Mouse (Mus musculus) forebrain, embryonic 14.5 days (tissue): Measurements from ENCODE around the gene Ppfia4. TPM values are rescaled to one million over a fixed set of nuclear protein-coding genes. Genes with fewer than 3 reads are reported as not detected.
"Not testable (repeated sequence)": the region's sequence is repeated elsewhere in the genome, so short reads cannot be mapped to it uniquely, and the experiment has no call there.

Experiments used
- ATAC-seq: fragments of 200-750 bp; cut with Nextera tagmentation; 2 replicates; pipeline ENCODE4 v1.8.0; 2017; ENCODE audit warnings: mild to moderate bottlenecking, moderate library complexity
- DNase-seq: peaks from one replicate; pipeline ENCODE4 v3.0.0-alpha.2; 2015; ENCODE audit warnings: low spot score
- H3K27ac ChIP-seq: fragments of 300-500 bp; sonication (generic); 2 replicates; pipeline ENCODE4 v1.5.1; 2014; ENCODE audit warnings: low read depth, mild to moderate bottlenecking, control low read depth, low read length, moderate library complexity
- H3K27me3 ChIP-seq: fragments of 300-500 bp; sonication (generic); replicated peaks from 2 replicates; pipeline ENCODE4 v1.6.1; 2014; ENCODE audit warnings: low read length, control low read depth, mixed read lengths; ENCODE audit not compliant: control insufficient read depth, insufficient read depth
- H3K36me3 ChIP-seq: fragments of 300-500 bp; sonication (generic); 2 replicates; pipeline ENCODE4 v1.6.1; 2014; ENCODE audit warnings: low read length, control low read depth; ENCODE audit not compliant: control insufficient read depth, insufficient read depth
- H3K4me1 ChIP-seq: fragments of 300-500 bp; sonication (generic); 2 replicates; pipeline ENCODE4 v1.6.1; 2014; ENCODE audit warnings: antibody characterized with exemption, low read length, control low read depth; ENCODE audit not compliant: control insufficient read depth, insufficient read depth
- H3K4me2 ChIP-seq: fragments of 300-500 bp; sonication (generic); 2 replicates; pipeline ENCODE4 v1.6.1; 2014; ENCODE audit warnings: mild to moderate bottlenecking, control low read depth, low read length
- H3K4me3 ChIP-seq: fragments of 300-500 bp; sonication (generic); 2 replicates; pipeline ENCODE4 v1.5.1; 2014; ENCODE audit warnings: low read depth, low read length, control low read depth
- H3K9ac ChIP-seq: fragments of 300-500 bp; sonication (generic); 2 replicates; pipeline ENCODE4 v1.6.1; 2014; ENCODE audit warnings: mild to moderate bottlenecking, low read length, control low read depth, moderate library complexity
- H3K9me3 ChIP-seq: fragments of 300-500 bp; sonication (generic); replicated peaks from 2 replicates; pipeline ENCODE4 v1.6.1; 2016; ENCODE audit warnings: low read length, control low read depth, mixed read lengths; ENCODE audit not compliant: control insufficient read depth
- WGBS: fragments of 180-500 bp; shearing (Covaris S2); extraction: QIAGEN DNeasy Blood & Tissue Kit; methylation state at CpG from one replicate; pipeline ENCODE4 v1.1.7; 2014; 5-methylcytosine and 5-hydroxymethylcytosine counted together
- polyA plus RNA-seq: library from polyadenylated mRNA; unstranded; fragments of >200 nt; fragmentation: Nextera tagmentation; extraction: Ambion mirVana; gene quantifications from 2 replicates; pipeline ENCODE4 v1.2.1, GENCODE M21; 2014

Gene Ppfia4
- polyA plus RNA-seq, 1 experiment from 2014 or later: 5.0 TPM

DNA sequence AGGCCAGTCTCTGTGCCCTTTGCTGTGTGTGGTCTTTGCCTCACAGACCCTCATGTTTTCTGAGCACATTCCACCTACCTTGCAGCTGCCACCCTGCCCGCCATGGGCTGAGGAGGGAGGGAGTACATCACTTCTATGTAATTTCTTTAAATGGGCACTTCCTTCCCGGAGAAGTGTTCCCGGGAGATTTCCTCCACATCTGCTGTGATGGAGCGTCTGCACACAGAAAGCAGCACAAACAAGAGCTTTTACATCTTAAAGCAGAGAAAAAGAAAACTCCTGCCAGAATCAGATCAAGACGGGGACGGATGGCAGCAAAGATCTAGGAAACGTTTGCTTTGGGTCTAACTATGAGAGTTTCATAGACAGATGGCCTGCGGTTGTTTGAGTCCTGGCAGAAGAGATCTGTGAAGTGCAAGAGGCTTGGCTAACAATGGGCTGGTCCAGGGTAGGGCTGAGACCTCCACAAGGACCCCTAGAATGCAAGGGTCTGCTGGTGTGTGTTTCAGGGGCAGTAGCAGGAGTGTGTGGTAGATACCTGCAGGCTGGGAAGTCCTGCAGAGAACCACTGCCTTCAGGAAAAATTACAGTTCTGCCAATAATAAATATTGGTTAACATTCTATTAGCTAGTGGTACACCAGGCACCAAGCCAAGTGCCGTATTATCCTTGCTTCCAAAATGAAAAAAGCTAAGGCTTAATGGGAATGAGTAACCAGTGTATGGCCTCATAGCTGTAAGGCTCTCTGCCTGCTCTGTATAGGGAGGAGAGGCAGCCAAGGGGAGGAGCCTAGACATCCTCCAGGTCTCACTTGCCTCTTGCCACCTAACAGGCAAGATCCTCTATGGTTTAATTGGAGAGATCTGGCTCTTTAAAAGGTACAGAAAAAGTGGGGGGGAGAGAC, 59.0 kb downstream of the Ppfia4 start:
- no peak overlapping the region for H3K4me2 ChIP-seq
- H3K9me3 ChIP-seq: no peaks in the 10 kb centered on the region
- H3K36me3 ChIP-seq: no peaks in the 10 kb centered on the region
- 52% methylated on average over 9 of the region's 9 CpGs for WGBS
- DNase-seq (peak; percentile 43), ATAC-seq (0 out of 2 replicates have a peak, but pooled peaks have one; percentile 65)
- H3K27ac ChIP-seq: peak overlapping the region; percentile 66; the same call in 1 of the 2 replicates
- H3K4me1 ChIP-seq: peaks cover 7% of the 10 kb centered on the region
- H3K27me3 ChIP-seq: no peaks in the 10 kb centered on the region
- H3K4me3 ChIP-seq: no peak overlapping the region
- no peak overlapping the region for H3K9ac ChIP-seq

DNA sequence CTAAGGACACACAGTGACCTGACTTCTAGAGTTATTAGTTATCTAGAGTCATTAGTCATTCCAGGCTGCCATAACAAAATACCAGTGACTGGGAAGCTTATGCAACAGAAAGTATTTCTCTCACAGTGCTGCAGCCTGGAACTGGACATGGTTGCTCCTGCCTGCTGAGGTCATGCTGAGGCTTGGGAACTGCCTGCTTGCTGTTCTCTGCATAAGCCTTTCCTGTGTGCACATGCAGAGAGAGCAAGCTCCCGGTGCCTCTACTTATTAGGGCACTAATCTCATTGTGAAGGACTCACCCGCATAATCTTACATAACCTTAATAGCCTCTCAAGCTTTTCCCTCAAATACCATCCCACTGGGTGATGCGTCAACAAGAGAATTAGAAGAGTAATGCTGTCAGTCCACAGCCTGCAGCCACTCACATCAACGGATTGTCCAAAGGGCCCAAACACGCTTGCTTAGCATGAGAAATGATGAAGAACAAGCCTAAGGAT, 59.9 kb downstream of the Ppfia4 start:
- no peak overlapping the region for H3K27ac ChIP-seq
- no peak for ATAC-seq

DNA sequence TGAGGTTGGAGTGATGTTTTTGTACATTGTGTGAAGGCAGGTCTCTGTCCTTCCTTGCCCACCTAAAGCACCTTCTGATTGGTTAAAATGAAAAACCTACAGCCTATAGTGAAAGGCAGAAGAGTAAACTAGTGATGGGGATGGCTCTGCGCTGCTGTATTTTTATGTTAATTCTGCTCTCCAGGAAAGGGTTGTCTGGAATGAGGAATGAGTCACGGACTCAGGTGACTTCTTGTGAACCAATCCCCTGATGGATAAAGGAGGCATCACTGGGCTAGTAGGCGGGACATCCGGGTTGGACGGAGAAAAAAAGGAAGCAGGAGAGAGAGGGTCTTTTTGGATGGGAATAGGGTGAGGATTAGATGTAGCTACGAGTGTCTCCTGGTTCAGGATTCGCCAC, 62.7 kb downstream of the Ppfia4 start:
- ATAC-seq (no peak), DNase-seq (no peak)
- H3K4me2 ChIP-seq: no peak overlapping the region
- H3K9me3 ChIP-seq: no peaks in the 10 kb centered on the region
- H3K27ac ChIP-seq: no peak overlapping the region
- H3K4me1 ChIP-seq: peaks cover 4% of the 10 kb centered on the region
- no peak overlapping the region for H3K4me3 ChIP-seq
- no peak overlapping the region for H3K9ac ChIP-seq
- 74% methylated on average over 7 of the region's 7 CpGs for WGBS
- H3K27me3 ChIP-seq: no peaks in the 10 kb centered on the region
- H3K36me3 ChIP-seq: no peaks in the 10 kb centered on the region

More for the DNA sequence above, 59.9 kb downstream of the Ppfia4 start:
- Histone ChIP-seq H3K27me3 (no peaks in the 10 kb centered on the region), H3K9me3 (no peaks in the 10 kb centered on the region), H3K4me2 (no peak overlapping the region), H3K9ac (no peak overlapping the region), H3K4me1 (peaks cover 7% of the 10 kb centered on the region), H3K36me3 (no peaks in the 10 kb centered on the region), H3K4me3 (no peak overlapping the region)
- 46% methylated on average over 5 of the region's 5 CpGs for WGBS
- DNase-seq: no peak

DNA sequence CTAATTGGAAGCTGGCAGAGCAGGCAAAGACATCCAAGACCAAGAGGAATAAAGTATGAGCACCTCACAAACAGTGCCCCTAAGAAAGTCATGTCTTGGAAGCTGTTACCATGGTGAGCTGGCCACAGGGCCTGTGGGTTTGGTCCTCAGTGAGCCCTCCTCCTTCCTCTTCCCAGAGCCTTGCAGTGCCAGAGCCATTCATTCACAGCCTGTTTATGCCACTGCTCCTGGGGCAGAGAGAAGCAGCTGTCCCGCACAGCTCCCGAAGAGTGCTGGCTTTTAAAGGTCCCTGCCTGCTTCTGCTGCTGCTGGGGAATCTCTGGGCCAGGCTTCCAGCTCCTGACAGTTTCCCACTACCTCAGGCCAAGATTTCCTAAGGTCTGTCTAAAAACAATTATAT, 66.9 kb downstream of the Ppfia4 start:
- DNase-seq (peak; percentile 45), ATAC-seq (0 out of 2 replicates have a peak, but pooled peaks have one; percentile 44)
- no peaks in the 10 kb centered on the region for H3K4me1 ChIP-seq
- 25% methylated on average over 2 of the region's 2 CpGs for WGBS
- no peak overlapping the region for H3K4me2 ChIP-seq
- no peaks in the 10 kb centered on the region for H3K27me3 ChIP-seq
- H3K4me3 ChIP-seq: no peak overlapping the region
- H3K9ac ChIP-seq: no peak overlapping the region
- H3K27ac ChIP-seq: no peak overlapping the region
- H3K9me3 ChIP-seq: no peaks in the 10 kb centered on the region
- no peaks in the 10 kb centered on the region for H3K36me3 ChIP-seq

DNA sequence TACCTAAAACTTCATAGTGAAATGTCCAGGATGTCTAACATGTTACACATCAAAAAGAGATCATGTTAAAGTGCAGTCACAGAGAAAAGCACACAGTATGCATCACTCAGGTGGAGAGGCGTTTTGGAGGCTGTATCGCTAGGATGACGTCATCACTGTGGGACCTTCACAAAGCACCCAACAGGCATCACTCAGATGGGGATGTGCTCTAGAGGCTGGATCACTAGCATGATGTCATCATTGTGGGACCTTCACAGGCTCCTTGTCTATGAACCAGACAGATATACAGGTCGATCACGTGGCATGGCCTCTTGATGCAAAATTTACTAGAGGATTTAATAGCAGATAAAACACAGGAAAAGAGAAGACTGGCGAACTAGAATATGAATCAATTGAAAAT, 68.4 kb downstream of the Ppfia4 start:
- Histone ChIP-seq H3K4me1 (no peaks in the 10 kb centered on the region), H3K27ac (no peak overlapping the region), H3K4me2 (no peak overlapping the region), H3K9ac (no peak overlapping the region), H3K36me3 (no peaks in the 10 kb centered on the region), H3K4me3 (no peak overlapping the region), H3K27me3 (no peaks in the 10 kb centered on the region), H3K9me3 (0 out of 2 replicates have a peak, but pooled peaks cover 3% of the 10 kb centered on the region)
- DNase-seq (no peak), ATAC-seq (no peak)
- WGBS: 90% methylated on average over 6 of the region's 6 CpGs

DNA sequence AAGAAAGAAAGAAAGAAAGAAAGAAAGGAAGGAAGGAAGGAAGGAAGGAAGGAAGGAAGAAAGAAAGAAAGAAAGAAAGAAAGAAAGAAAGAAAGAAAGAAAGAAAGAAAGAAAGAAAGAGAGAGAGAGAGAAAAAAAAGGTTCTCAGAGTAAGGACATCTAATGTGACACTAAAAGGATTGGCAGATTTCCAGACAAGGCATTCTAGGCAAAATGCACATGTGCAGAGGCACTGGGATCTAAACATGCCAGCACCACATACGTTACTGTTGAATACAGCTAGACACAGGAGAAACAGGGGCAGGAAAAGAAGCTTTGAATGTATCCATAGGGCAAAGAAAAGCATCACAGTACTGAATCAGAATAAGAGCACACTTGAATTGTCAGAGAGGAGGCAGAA, 83.0 kb downstream of the Ppfia4 start:
- H3K4me1 ChIP-seq, H3K4me3 ChIP-seq, H3K9me3 ChIP-seq, H3K4me2 ChIP-seq, H3K36me3 ChIP-seq, ATAC-seq, H3K9ac ChIP-seq, H3K27me3 ChIP-seq, H3K27ac ChIP-seq: not testable (repeated sequence)
- DNase-seq: peak; percentile 68
- WGBS: 48% methylated on average over 1 of the region's 1 CpGs

Other genes with a start within 250 kb of the Ppfia4 start
- gene Chit1, start 221.7 kb downstream of the Ppfia4 start, polyA plus RNA-seq: 0.13 TPM in 1 of 2 replicates, not detected in the other
- 2.5 and 3.7 TPM in 2 replicates for gene Chil1, start 150.8 kb downstream of the Ppfia4 start, polyA plus RNA-seq
- gene Mybph, start 139.5 kb downstream of the Ppfia4 start, polyA plus RNA-seq: 0.10 TPM in 1 of 2 replicates, not detected in the other
- gene Adora1, start 97.5 kb downstream of the Ppfia4 start, polyA plus RNA-seq: 5.4 and 7.1 TPM in 2 replicates
- gene Myog, start 42.9 kb downstream of the Ppfia4 start, polyA plus RNA-seq: not detected in 2 replicates
- gene Tmem183a, start 29.1 kb upstream of the Ppfia4 start, polyA plus RNA-seq: 150 and 151 TPM in 2 replicates
- gene 4933406M09Rik, start 53.0 kb upstream of the Ppfia4 start, polyA plus RNA-seq: not detected in 2 replicates
- gene Cyb5r1, start 72.6 kb upstream of the Ppfia4 start, polyA plus RNA-seq: 9.8 and 12.3 TPM in 2 replicates
- gene Adipor1, start 82.5 kb upstream of the Ppfia4 start, polyA plus RNA-seq: 61.4 and 68.5 TPM in 2 replicates
- 24.8 and 27.3 TPM in 2 replicates for gene Klhl12, start 122.6 kb upstream of the Ppfia4 start, polyA plus RNA-seq
- gene Rabif, start 161.7 kb upstream of the Ppfia4 start, polyA plus RNA-seq: 59.4 and 66.3 TPM in 2 replicates
- gene Mgat4e, start 216.8 kb upstream of the Ppfia4 start, polyA plus RNA-seq: not detected in 2 replicates
- 75.3 and 88.4 TPM in 2 replicates for gene Kdm5b, start 227.2 kb upstream of the Ppfia4 start, polyA plus RNA-seq